Mouse (Mus musculus): ENCODE measurements at regions not wholly inside any gene's neighbourhood (a gene's known extent, or its start where the extent isn't known, plus 50 kb on each side); places are given as distances from the start of the nearest gene placed in this dataset.

GRCm38 (mm10) chr4:125354742-125355141 is 135.8 kb upstream of the Grik3 start:
- no peak for DNase-seq (ENCODE audit: low spot score)

DNA sequence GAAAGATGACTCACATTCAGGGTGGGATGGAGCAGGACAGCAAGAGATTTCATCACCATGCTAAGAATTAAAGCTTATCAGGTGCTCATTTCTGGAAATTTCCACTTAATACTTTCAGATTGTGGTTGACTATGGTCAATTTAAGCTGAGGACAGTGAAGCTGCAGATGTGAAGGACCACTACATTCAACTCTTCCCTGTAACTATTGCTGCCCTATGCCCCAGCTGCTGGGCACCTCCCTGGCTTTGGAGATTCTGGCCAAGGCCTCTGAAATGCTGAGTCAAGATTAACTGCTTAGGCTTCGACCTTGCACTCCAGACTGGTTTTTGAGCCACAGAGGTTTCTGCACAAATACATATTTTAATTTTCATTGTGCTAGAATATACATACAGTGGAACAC is 140.4 kb upstream of the Grik3 start:
- DNase-seq (ENCODE audit: low spot score), result no peak

DNA sequence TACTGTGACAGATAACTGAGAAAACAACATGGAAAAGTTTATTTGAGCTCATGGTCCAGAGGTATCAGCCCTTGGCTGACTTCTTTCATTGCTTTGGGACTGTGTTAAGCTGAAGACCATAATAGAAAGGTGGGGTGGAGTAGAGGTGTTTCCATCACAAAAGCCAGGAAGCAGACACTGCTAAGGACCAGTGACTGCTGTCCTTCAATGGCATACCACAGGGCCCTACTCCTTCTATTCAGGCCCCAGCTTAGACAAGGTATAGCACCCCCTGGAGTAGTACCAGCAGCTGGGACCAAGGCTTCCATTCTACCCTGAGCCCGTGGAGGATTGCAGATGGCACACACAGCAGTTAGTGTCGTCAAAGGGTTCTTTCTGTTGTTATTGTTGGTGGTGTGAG is 151.4 kb upstream of the Grik3 start:
- DNase-seq (ENCODE audit: low spot score), result no peak

DNA sequence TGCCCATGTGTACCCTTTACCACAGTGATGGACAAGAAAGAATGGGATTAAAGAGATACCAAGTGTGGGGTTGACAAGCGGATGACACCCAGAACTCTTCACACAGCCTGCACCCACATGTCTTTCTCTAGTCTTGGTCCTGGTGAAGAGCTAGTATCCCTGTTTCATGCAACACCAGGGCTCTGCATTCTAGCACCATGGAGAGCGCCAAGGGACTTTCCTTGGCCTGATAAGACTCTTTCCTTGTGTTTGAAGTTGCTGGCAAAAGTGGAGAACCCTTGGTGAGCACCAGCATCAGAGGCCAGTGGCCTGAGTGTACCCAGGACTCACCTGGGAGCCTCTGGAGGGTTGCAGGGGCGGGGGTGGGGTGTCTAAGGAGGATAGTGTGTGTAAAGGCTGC is 161.7 kb upstream of the Grik3 start:
- no peak for DNase-seq (ENCODE audit: low spot score)

GRCm38 (mm10) chr4:125324495-125324894 is 166.0 kb upstream of the Grik3 start:
- no peak for DNase-seq (ENCODE audit: low spot score)

- no peak for DNase-seq (ENCODE audit: low spot score)
These were observed 171.2 kb upstream of the Grik3 start for GRCm38 (mm10) chr4:125319343-125319742.

DNA sequence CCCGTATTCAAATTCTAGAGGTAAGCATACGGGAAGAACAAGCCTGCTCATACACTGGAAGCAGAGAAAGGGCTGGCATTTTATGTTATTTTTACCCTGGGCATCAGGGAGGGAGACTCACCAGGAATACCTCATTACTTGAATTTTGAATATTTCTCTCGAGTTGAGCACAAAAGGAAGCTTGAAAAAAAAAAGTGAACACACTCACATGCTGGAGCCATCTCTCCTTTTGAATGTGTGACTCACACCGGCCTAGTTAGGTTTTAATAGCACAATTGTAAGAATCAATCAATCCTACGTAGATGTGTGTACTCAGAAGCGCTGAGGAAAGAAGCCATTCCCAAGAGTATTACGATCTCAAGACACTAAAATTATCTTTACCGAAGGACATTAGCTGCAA is 172.2 kb upstream of the Grik3 start:
- DNase-seq (ENCODE audit: low spot score), result no peak

DNA sequence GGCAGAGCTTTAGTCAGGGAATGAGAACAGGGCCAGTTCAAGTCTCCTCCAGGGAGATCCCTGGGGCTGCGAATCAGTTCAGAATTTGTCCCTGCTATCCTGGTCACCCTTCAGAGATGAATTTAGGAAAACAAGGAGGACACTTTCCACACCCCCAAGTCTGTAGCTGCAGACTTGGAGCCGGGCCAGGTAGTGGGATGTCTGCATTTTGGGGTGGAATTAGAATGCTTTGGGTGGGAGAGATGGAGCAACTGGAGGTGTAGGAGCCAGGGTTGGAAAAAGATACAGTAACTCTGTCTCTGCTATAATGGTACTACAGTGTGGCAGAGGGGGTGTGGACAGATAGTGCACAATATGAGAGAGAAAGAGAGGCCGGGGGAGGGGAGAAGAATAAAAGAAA is 173.6 kb upstream of the Grik3 start:
- no peak for DNase-seq (ENCODE audit: low spot score)

DNA sequence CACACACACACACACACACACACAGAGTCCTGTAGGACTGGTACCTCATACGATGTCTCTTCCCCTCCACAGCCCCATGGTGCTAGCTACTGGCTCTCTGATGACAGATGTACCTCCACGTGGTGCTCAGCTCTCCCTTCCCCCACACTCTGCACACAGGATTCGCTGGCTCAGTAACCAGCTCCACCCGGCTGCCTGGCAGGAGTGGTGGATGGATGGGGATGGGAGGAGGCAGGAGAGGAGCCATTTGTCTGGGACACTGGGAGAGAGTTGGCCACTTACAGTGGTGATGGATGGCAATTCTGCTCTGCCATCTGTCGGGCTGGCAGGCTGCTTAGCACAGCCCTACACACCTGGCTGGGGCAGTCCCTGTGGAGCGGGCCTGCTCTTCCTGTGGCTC is 174.7 kb upstream of the Grik3 start:
- peak; percentile 61 for DNase-seq (ENCODE audit: low spot score)

DNA sequence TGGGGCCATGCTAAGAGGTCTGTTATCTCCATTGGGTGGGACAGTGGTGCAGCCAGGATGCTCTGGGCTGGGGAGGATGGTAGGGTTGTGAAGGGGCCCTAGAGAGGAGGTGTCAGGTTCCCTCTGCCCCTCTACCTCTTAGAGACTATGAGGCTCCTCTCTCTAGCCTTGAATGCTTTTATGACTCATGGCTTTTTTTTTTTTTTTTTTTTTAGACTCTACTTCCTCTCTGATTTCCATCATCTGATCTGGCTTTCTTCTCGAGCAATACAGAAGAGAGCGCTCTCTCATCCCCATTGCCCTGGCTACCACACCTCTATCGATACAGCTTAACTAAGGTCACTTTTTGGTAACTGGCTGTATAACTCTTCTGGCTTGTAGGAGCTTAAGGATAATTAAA is 176.6 kb upstream of the Grik3 start:
- no peak for DNase-seq (ENCODE audit: low spot score)

- DNase-seq (ENCODE audit: low spot score), result no peak
These were observed 177.2 kb upstream of the Grik3 start for GRCm38 (mm10) chr4:125313252-125313651.

- DNase-seq (ENCODE audit: low spot score), result no peak
These were observed 180.5 kb upstream of the Zc3h12a start for GRCm38 (mm10) chr4:125308171-125308570.

DNA sequence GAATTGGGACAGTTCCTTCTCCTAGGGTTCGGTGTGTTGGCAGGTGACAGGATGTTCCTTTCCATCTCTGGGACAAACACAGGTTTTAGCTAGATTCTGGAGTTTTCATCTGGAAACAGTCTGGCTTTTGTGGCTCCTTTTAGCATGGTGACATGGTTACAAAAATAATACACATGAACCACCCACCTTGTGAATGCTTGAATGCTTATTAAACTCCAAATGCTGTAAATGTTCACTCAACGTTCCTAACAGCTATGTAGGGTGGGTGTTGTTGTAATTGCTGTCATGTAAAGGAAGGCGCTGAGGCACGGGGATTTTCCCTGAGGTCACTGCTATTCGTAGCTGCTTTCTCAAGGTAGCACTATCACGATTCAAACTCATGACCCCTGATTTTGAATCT is 178.1 kb upstream of the Zc3h12a start:
- DNase-seq (ENCODE audit: low spot score), result no peak

DNA sequence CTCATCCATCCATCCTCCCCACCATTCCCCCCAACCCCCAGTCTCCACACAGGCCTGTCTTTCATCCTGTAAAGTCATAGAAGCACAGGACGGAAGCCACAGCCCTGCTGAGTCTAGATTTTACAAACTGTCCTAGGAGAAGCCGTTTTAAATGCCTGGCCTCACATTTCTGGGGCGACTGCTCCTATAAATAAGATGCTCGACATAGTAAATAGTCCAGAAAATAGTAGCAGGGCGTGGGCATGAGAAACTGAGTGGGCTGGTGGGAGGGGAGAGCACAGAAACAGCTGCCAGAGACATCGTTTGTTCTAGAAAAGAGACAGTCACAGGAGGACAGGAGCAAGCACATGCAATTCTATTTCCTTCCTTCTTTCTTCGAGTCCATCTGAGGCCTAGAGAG is 175.0 kb upstream of the Zc3h12a start:
- DNase-seq (ENCODE audit: low spot score), result no peak

- DNase-seq (ENCODE audit: low spot score), result no peak
These were observed 173.1 kb upstream of the Zc3h12a start for GRCm38 (mm10) chr4:125300503-125301457.

DNA sequence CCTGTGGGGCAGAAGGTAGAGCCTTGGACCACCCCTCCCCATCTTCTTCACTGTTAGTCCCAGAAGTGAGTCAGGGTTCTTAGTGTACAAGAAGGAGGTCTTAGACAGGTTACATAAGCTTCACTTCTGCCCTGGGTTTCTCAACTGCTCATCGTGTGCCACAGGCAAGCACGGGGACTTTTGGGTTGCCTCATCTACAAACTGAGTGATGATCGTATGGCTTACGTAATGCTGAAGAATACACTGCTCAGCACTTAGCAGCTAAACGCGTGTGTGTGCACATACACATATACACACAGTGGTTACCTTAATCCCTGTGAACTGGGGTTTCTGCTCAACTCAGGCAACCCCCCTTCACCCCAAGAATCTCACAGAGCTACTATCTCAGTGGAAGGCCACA is 163.1 kb upstream of the Zc3h12a start:
- DNase-seq (ENCODE audit: low spot score), result no peak

DNA sequence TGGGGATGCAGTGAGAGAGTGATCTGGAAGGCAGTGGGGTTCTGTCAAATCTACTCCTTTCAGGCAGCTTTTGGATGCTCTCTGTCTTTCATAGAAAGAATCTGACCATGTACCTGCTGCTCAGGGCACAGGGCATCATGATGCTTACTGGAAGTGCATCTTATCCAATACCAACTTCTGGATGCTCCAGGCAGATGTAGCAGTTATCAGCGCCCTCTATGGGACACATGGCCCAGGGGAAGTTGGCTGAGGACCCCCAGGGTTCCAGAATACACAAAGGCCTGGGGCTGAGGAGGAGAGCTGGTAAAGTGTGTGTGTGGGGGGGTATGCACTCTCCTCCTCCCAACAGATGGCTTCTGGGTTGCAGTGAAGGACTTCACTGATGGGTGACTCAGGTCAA is 162.1 kb upstream of the Zc3h12a start:
- DNase-seq (ENCODE audit: low spot score), result no peak

DNA sequence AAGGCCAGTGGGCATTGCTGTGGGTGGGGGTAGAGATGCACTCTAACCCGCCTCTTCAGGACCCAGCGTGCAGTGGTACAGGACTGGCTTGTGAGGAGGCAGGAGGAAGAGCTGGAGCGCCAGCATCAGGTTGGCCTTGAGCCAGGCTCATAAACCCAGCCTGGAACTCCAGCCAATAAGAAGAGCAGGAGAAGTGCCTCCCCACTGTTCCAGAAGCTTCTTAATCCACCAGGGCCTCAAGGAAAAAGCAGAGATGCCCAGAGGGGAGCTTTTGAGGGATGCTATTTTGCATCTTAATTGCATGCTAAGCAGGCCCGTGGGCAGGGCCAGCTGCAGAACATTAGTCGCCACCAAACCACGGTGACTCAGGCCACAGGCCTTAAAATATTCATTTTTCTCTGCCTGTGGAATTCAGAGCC is 161.4 kb upstream of the Zc3h12a start:
- peak; percentile 55 for DNase-seq (ENCODE audit: low spot score)

- no peak for DNase-seq (ENCODE audit: low spot score)
These were observed 155.3 kb upstream of the Zc3h12a start for GRCm38 (mm10) chr4:125282974-125283319.

DNA sequence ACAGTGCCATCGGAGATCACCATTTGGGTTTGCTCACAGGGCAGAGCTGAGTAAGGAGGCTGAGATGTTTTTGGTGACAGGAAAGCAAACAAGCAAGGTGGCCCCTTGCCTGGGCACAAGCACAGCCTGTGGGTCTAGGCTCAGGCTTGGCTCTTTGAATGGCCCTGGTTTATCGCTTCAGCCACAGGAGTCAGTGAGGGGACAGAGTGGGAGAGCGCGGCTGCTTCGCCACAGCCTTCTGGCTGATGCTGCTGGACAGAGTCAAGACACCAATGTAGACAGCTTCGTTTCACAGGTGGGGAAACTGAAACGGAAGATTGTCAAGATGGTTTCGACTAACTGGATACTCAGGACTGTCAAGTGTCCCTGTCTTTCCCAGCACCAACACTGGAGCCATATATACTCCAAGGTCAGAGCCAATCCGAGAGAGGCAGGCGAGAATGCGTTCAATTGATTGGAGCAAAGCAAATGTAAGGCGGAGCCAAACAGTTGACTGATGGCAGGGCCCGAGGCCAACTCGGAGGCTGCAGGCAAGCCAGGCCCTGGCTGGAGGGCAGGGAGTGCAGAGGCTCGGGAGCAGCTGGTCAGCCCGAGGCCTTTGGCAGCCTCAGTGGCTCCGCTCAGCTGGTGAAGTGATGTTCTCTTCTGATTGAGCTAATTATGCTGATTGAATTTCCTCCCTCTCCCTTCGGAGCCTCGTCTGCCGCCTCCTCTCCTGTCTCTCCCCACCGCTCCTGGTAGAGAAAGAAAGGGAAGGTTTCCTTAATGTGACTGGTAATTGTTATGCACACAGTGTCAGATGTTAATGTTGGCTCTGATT is 154.7 kb upstream of the Zc3h12a start:
- DNase-seq (ENCODE audit: low spot score), result peak; percentile 69

DNA sequence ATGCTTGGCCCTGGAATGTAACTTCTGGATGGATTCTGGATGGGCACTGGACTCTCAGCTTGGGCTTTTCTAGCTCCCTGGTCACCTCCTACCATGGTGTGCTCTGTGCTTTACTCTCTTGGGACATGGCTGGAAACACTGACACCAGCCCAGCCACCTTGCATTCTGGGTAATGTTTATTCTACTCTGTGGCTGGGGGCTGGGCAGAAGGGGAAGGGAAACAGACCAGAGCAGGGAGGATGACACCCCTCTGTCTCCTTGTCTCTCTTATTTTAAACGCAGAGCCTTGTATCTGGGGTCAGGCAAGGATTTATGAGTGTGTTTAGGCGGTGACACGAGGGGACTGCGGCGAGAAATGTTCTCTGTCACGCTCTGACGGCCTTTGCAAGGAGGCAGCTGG is 151.5 kb upstream of the Zc3h12a start:
- no peak for DNase-seq (ENCODE audit: low spot score)

DNA sequence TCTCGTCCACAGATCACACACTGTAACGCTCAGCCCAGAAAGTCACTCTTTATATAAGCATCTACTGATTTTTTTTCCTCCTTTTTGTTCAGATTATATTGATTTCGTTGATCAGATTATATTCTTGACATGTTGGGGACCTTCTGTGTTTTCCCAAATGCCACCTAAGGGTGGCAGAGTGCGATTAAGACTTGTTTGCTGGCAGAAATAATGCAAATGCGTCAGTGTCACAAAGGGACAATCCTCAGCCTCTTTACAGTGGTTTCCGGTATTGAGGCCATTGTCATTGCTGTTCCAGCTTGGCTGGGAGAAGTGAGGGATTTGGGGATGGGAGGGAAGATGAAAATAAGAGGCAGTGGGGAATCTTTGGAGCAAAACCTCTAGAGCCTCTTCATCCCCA is 149.2 kb upstream of the Zc3h12a start:
- no peak for DNase-seq (ENCODE audit: low spot score)

DNA sequence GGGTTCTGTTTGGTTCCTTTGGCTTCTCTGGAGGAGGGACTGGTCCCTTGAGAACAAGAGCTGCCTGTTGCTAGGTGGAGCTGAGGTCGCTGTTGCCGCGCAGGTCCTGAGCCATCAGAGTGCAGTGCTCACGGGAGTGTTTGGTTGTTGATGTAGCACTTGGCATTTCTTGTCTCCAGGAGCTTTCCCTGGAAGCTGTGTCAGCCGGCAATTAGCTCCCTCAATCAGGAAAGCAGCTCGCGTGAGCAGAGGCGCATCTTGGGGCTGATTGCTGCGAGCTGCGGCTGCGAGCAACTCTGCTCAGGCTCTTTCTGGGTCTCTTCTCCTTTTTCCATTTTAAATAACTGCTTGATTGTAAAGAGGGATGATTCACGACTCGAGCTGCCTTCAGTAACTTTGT is 147.6 kb upstream of the Zc3h12a start:
- DNase-seq (ENCODE audit: low spot score), result no peak
